Mouse (Mus musculus) midbrain, postnatal 0 days (tissue): ENCODE results near the gene Ndufv2. TPM values are rescaled to one million over a fixed set of nuclear protein-coding genes. Genes with fewer than 3 reads are reported as not detected.
A peak's percentile ranks its signal among the peaks of the same experiment; 100 is the strongest.

Experiments
- ATAC-seq: fragments of 200-750 bp; cut with Nextera tagmentation; 2 replicates; pipeline ENCODE4 v1.8.0; 2017; ENCODE audit warnings: moderate number of reproducible peaks, mild to moderate bottlenecking, moderate TSS enrichment, moderate library complexity; ENCODE audit not compliant: low FRiP score
- DNase-seq: peaks from one replicate; pipeline ENCODE4 v3.0.0-alpha.2; 2015; ENCODE audit warnings: low spot score
- H3K27ac ChIP-seq: fragments of 300-500 bp; sonication (generic); 2 replicates; pipeline ENCODE4 v1.5.1; 2014; ENCODE audit warnings: low read depth, mild to moderate bottlenecking, low read length, mixed read lengths
- H3K27me3 ChIP-seq: fragments of 300-500 bp; sonication (generic); 2 replicates; pipeline ENCODE4 v1.6.1; 2014; ENCODE audit warnings: low read length, control low read depth, mixed read lengths; ENCODE audit not compliant: insufficient read depth
- H3K36me3 ChIP-seq: fragments of 300-500 bp; sonication (generic); 2 replicates; pipeline ENCODE4 v1.6.1; 2014; ENCODE audit warnings: low read length, control low read depth, mixed read lengths; ENCODE audit not compliant: insufficient read depth
- H3K4me1 ChIP-seq: fragments of 300-500 bp; sonication (generic); 2 replicates; pipeline ENCODE4 v1.6.1; 2014; ENCODE audit warnings: mild to moderate bottlenecking, control low read depth, antibody characterized with exemption, low read length, mixed read lengths; ENCODE audit not compliant: insufficient read depth
- H3K4me2 ChIP-seq: fragments of 300-500 bp; sonication (generic); 2 replicates; pipeline ENCODE4 v1.6.1; 2014; ENCODE audit warnings: low read depth, mild to moderate bottlenecking, low read length, mixed read lengths; ENCODE audit not compliant: poor library complexity, severe bottlenecking
- H3K4me3 ChIP-seq: fragments of 300-500 bp; sonication (generic); 2 replicates; pipeline ENCODE4 v1.5.1; 2014; ENCODE audit warnings: low read depth, mild to moderate bottlenecking, low read length, moderate library complexity
- H3K9ac ChIP-seq: fragments of 300-500 bp; sonication (generic); replicated peaks from 2 replicates; pipeline ENCODE4 v1.6.1; 2014; ENCODE audit warnings: mild to moderate bottlenecking, low read length, moderate library complexity, mixed read lengths; ENCODE audit not compliant: poor library complexity, severe bottlenecking
- H3K9me3 ChIP-seq: fragments of 300-500 bp; sonication (generic); 2 replicates; pipeline ENCODE4 v1.6.1; 2016; ENCODE audit warnings: low read length, control low read depth
- CTCF ChIP-seq: IDR thresholded peaks from 2 replicates; pipeline ENCODE4 v1.5.1; 2016; ENCODE audit warnings: antibody characterized with exemption, mild to moderate bottlenecking
- WGBS: fragments of 180-500 bp; shearing (Covaris S2); extraction: QIAGEN DNeasy Blood & Tissue Kit; methylation state at CpG from one replicate; pipeline ENCODE4 v1.1.7; 2014; 5-methylcytosine and 5-hydroxymethylcytosine counted together
- polyA plus RNA-seq: library from polyadenylated mRNA; unstranded; fragments of >200 nt; fragmentation: Nextera tagmentation; extraction: Ambion mirVana; gene quantifications from 2 replicates; pipeline ENCODE4 v1.2.1, GENCODE M21; 2015
- total RNA-seq: library from RNA; depleted of rRNA; stranded (reverse); fragments of >200 nt; gene quantifications from 2 replicates; pipeline ENCODE4 v1.2.3, GENCODE M21; 2014; rRNA removed

The Ndufv2 gene
- total RNA-seq (111 and 125 TPM in 2 replicates), polyA plus RNA-seq (419 and 445 TPM in 2 replicates)

- H3K4me3 ChIP-seq = peak within 1 kb of the TSS; percentile 95
- H3K4me2 ChIP-seq = peak within 1 kb of the TSS; percentile 95
- DNase-seq (peak; percentile 99), ATAC-seq (peak; percentile 98)
- no peaks in the 10 kb centered on the region for H3K36me3 ChIP-seq
- 1% methylated on average over 61 of the region's 67 CpGs for WGBS
- H3K27me3 ChIP-seq = no peaks in the 10 kb centered on the region
- H3K9ac ChIP-seq = peak within 1 kb of the TSS; percentile 92
- peak; percentile 86 for TF ChIP-seq CTCF
- no peaks in the 10 kb centered on the region for H3K4me1 ChIP-seq
- peak within 1 kb of the TSS; percentile 96 for H3K27ac ChIP-seq
- H3K9me3 ChIP-seq = no peaks in the 10 kb centered on the region
These were observed at the start of gene Ndufv2 for GRCm38 (mm10) chr17:66101380-66102330. Gene Ndufv2, minus strand, starts transcription at chr17:66101559.

GRCm38 (mm10) chr17:66131212-66131611 lies 29.9 kb upstream of the Ndufv2 start:
- no peaks in the 10 kb centered on the region for H3K9me3 ChIP-seq
- TF ChIP-seq CTCF = peak; percentile 31; the same call in 1 of the 2 replicates
- no peak overlapping the region for H3K4me3 ChIP-seq
- no peak overlapping the region for H3K27ac ChIP-seq
- whole genome bisulfite sequencing = 93% methylated on average over 4 of the region's 4 CpGs
- ATAC-seq (no peak), DNase-seq (no peak)
- no peaks in the 10 kb centered on the region for H3K4me1 ChIP-seq
- H3K27me3 ChIP-seq = no peaks in the 10 kb centered on the region
- H3K36me3 ChIP-seq = 0 out of 2 replicates have a peak, but pooled peaks cover 1% of the 10 kb centered on the region
- H3K9ac ChIP-seq = no peak overlapping the region
- no peak overlapping the region for H3K4me2 ChIP-seq

- no peaks in the 10 kb centered on the region for H3K36me3 ChIP-seq
- DNase-seq = no peak
- H3K27me3 ChIP-seq = no peaks in the 10 kb centered on the region
- H3K4me3 ChIP-seq = no peak overlapping the region
- no peak overlapping the region for H3K9ac ChIP-seq
- ATAC-seq = no peak
- no peaks in the 10 kb centered on the region for H3K9me3 ChIP-seq
- TF ChIP-seq CTCF = no peak
- no peak overlapping the region for H3K27ac ChIP-seq
- 81% methylated on average over 9 of the region's 9 CpGs for WGBS
- H3K4me1 ChIP-seq = no peaks in the 10 kb centered on the region
- no peak overlapping the region for H3K4me2 ChIP-seq
These were observed 29.0 kb upstream of the Ndufv2 start for GRCm38 (mm10) chr17:66130371-66130770.

- Histone ChIP-seq H3K27me3 (no peaks in the 10 kb centered on the region), H3K4me3 (no peak overlapping the region), H3K9me3 (no peaks in the 10 kb centered on the region), H3K27ac (no peak overlapping the region), H3K36me3 (0 out of 2 replicates have a peak, but pooled peaks cover 5% of the 10 kb centered on the region), H3K9ac (no peak overlapping the region), H3K4me1 (0 out of 2 replicates have a peak, but pooled peaks cover 4% of the 10 kb centered on the region), H3K4me2 (no peak overlapping the region)
- 67% methylated on average over 5 of the region's 5 CpGs for WGBS
- DNase-seq (no peak), ATAC-seq (no peak)
- peak; percentile 26 for TF ChIP-seq CTCF
These were observed 23.9 kb upstream of the Ndufv2 start for GRCm38 (mm10) chr17:66125211-66125610.

GRCm38 (mm10) chr17:66123816-66124610 lies 22.7 kb upstream of the Ndufv2 start:
- H3K9me3 ChIP-seq = no peaks in the 10 kb centered on the region
- no peaks in the 10 kb centered on the region for H3K27me3 ChIP-seq
- H3K9ac ChIP-seq = peak overlapping the region; percentile 55
- H3K4me1 ChIP-seq = 0 out of 2 replicates have a peak, but pooled peaks cover 4% of the 10 kb centered on the region
- H3K4me3 ChIP-seq = peak overlapping the region; percentile 75
- DNase-seq (no peak), ATAC-seq (no peak)
- no peak for TF ChIP-seq CTCF
- 3% methylated on average over 20 of the region's 20 CpGs for WGBS
- H3K27ac ChIP-seq = no peak overlapping the region
- peaks cover 14% of the 10 kb centered on the region for H3K36me3 ChIP-seq
- peak overlapping the region; percentile 76 for H3K4me2 ChIP-seq
